Mouse (Mus musculus): ENCODE data around the gene Syt11. TPM values are rescaled to one million over a fixed set of nuclear protein-coding genes. Genes with fewer than 3 reads are reported as not detected.

Syt11 gene
- polyA plus RNA-seq, 1 experiment, result 6.1 TPM

GRCm38 (mm10) chr3:88695545-88695944 is 79.4 kb downstream of the Syt11 start:
- no peak overlapping the region for H3ac ChIP-seq (ENCODE audit: control insufficient read depth, insufficient read length, low read depth)
- H3K79me2 ChIP-seq (ENCODE audit: control insufficient read depth, insufficient read depth), result peaks cover 24% of the 10 kb centered on the region
- TF ChIP-seq MAX (IDR thresholded peaks at IDR 0.05) (no peak), USF1 (IDR thresholded peaks at IDR 0.05; ENCODE audit: low read depth) (no peak), MYOD1 (IDR thresholded peaks at IDR 0.05; ENCODE audit: control insufficient read depth, insufficient read length, low read depth) (no peak), CTCF (IDR thresholded peaks at IDR 0.05; ENCODE audit: control insufficient read depth, insufficient read depth, insufficient read length) (no peak), CEBPB (IDR thresholded peaks at IDR 0.05; ENCODE audit: low read depth) (no peak), MYOG (IDR thresholded peaks at IDR 0.05; ENCODE audit: control insufficient read depth, extremely low read depth, insufficient read length) (no peak), FOSL1 (IDR thresholded peaks at IDR 0.05; ENCODE audit: insufficient read depth, low read length, poor library complexity, severe bottlenecking) (no peak)
- H3K27me3 ChIP-seq (ENCODE audit: control insufficient read depth, insufficient read depth, insufficient read length), result no peaks in the 10 kb centered on the region
- H3K79me3 ChIP-seq (ENCODE audit: low read depth), result peaks cover 14% of the 10 kb centered on the region
- no peak overlapping the region for H3K4me3 ChIP-seq (ENCODE audit: insufficient read depth, poor library complexity, severe bottlenecking)
- H3K36me3 ChIP-seq (ENCODE audit: control insufficient read depth, insufficient read depth), result peaks cover 91% of the 10 kb centered on the region

Other genes with a start within 250 kb of the Syt11 start
- 14.9 TPM for gene Mex3a, start 242.8 kb downstream of the Syt11 start, polyA plus RNA-seq (2012; fragmentation: generic; extraction: Trizol)
- 0.07 TPM for gene Rab25, start 226.9 kb downstream of the Syt11 start, polyA plus RNA-seq (2012; fragmentation: generic; extraction: Trizol)
- gene Lamtor2, start 222.1 kb downstream of the Syt11 start, polyA plus RNA-seq (2012; fragmentation: generic; extraction: Trizol), result 136 TPM
- gene Ubqln4, start 221.4 kb downstream of the Syt11 start, polyA plus RNA-seq (2012; fragmentation: generic; extraction: Trizol), result 55.9 TPM
- gene Ssr2, start 199.3 kb downstream of the Syt11 start, polyA plus RNA-seq (2012; fragmentation: generic; extraction: Trizol), result 351 TPM
- 88.3 TPM for gene Arhgef2, start 169.2 kb downstream of the Syt11 start, polyA plus RNA-seq (2012; fragmentation: generic; extraction: Trizol)
- 0.05 TPM for gene Rxfp4, start 122.0 kb downstream of the Syt11 start, polyA plus RNA-seq (2012; fragmentation: generic; extraction: Trizol)
- gene Khdc4, start 89.4 kb downstream of the Syt11 start, polyA plus RNA-seq (2012; fragmentation: generic; extraction: Trizol), result 14.4 TPM
- 42.5 TPM for gene Rit1, start 58.3 kb downstream of the Syt11 start, polyA plus RNA-seq (2012; fragmentation: generic; extraction: Trizol)
- gene Gon4l, start 60.1 kb upstream of the Syt11 start, polyA plus RNA-seq (2012; fragmentation: generic; extraction: Trizol), result 14.7 TPM
- gene Msto1, start 138.8 kb upstream of the Syt11 start, polyA plus RNA-seq (2012; fragmentation: generic; extraction: Trizol), result 52.0 TPM
- 5.4 TPM for gene Ash1l, start 175.5 kb upstream of the Syt11 start, polyA plus RNA-seq (2012; fragmentation: generic; extraction: Trizol)
- 123 TPM for gene Dap3, start 176.0 kb upstream of the Syt11 start, polyA plus RNA-seq (2012; fragmentation: generic; extraction: Trizol)